Mouse (Mus musculus) layer of hippocampus, adult 18-20 months (tissue): ENCODE measurements at regions not wholly inside any gene's neighbourhood (a gene's known extent, or its start where the extent isn't known, plus 50 kb on each side); places are given as distances from the start of the nearest gene placed in this dataset.

Source experiments
- DNase-seq, 2 experiments: peaks; one replicate each; pipeline ENCODE4 v3.0.0; 2022; ENCODE audit warnings: low spot score in 2 of 2

DNA sequence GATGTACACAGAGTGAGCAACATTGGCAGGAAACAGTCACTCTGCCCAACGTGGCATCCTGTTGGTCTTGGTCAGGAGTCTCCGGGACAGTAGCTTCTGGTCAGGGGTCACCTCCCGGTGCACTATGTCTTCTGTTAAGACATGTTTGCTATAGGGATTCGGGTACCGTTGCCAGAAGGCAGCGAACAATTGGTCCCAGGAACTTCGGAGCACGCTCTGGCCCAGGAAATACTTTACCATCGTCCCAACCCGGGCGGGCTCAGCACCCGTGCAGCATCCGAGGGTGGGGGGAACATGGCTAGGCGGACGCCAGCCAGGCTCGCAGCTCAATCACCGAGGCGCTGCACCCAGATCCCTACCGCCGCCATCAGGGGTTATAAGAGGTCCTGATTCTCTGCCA is 80.6 kb upstream of the Adam23 start:
- no peak for DNase-seq

DNA sequence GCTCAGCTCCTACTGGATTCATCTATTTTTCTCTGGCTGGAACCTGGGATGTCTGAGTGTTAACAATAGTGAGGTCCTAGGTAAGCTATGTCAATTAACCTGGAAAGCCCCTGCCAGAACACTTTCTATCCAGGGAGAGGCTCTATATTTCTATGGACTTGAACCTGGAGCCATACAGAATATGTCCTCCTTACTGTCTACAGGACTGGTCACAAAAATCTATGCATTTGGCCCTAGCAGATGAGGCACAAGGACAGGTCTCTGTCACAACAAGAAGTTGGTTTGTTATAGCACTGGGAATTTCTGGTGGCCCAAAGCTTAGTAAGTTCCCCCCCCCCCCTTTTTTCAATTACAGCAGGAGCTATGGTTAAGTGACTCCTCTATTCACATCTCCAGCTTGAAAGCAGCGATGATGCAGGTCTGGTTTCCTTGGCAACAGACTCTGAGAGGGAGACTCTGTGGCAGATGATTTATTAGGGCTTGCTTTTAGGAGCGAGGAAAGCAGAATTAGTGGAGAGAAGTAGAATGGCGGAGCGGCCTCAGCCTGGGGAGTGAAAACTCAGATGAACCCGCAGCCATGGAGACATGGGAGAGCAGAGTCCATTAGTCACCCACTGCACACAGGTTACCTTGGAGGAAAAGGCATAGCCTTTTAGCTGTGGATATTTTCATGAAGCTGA is 77.9 kb upstream of the Adam23 start:
- peak; percentile 65 to 69 for DNase-seq

DNA sequence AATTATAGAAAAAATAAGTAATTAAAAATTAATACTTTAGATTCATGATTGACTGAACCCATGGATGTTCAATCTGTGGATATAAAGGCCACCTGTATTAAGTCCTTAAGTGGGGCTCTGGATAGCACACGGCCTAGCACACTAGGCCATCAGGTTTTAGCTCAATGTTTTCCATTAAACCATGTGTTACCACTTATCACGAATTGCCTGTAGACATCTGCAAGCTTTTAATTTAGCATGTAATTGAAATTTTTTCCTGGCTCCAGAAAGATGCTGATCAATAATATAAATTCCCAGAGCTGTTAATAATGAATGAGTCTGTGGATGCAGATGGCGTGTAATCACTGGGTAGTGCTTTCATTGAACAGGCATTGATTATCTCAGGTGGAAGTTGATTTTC is 76.8 kb upstream of the Adam23 start:
- DNase-seq: no peak

DNA sequence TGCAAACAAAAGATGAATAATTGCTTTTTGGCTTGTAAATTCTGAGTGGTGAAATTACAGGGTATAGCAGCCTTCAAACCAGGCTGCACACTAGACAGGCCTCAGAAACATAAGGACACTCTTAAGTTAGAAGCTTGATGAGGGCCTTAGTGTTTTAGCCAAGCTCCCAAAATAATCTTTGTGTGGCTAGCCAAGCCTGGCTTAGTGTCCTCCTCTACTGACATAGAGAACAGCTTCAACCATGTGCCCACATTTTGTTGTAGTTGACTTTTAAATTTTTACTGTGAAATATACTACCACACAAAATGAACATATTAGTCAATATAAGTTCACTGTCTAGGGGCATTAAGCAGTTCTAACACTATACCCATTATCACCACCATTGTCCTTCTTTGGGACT is 76.1 kb upstream of the Adam23 start:
- DNase-seq: no peak

DNA sequence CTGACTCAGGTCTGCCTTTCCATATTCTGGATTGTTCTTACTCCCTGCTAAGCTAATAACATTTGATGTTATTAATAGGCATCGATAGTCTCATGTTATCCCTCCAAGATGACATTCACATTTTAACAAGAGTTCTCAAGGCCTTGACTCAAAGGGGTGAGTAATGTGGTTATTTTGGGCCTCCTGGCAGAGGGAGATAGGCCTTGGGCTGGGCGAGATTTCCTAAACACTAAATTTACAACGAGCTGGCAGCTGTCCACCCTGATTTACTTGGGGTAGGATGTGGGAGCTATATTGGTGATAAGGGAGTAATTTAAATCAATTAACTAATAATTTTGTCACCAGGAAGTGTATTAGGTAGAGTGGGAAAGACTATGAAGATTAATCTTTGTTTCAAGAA is 62.6 kb upstream of the Adam23 start:
- no peak for DNase-seq

DNA sequence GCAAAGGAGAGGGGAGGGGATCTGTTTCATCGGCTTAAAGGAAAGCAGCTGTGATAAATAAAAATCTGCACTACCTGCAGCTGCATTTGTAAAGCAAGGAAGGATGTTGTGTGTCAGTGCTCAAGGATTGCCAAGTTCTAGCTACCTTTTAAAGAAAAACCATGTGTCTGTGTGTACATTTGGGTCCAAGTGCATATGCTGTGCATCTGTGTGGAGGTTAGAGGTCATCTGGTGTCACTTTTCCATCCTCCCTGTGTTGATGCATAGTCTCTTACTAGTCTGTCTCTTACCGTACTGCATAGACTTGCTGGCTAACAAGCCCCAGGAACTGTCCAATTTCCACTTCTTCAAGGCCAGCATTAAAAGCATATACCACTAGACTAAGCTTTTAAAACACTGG is 60.6 kb upstream of the Adam23 start:
- no peak for DNase-seq

DNA sequence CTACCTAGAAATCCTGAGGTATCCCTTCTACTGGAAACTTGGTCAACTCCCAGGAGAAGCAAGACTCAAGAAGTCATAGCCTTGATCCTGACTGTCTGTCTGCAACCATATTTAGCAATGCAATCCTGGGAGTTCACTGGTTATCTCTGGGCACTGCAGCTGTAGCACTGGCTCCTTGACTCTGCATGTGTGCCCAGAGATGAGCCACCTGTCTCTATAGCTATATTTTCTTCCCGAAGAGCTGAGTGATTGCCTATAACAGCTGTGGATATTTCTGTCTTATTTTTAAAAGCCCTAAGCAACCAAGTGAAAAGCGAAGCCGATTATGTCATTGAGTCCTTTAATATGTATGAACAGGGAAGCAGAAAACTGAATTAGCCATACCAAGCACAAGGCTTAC is 50.3 kb upstream of the Adam23 start:
- no peak for DNase-seq
